Mouse (Mus musculus): ENCODE data around the gene Stard9.

The Stard9 gene

DNA sequence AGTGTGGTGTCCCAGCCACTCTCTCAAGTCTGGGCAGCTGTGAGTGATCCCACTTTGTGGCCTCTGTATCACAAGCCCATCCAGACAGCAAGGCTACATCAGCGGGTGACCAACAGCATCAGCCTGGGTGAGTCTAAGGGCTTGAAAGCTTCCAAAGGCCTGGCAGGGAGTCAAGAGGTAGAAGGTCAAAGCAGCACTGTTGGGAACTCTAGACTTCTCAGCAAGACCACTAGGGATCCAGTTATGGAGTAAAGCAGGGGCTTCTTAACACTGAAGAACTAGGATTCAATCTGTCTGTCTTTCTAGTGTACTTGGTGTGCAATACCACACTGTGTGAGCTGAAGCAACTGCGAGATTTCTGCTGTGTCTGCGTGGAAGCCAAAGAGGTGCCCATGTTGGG lies 84.5 kb downstream of the Stard9 start:
- in situ Hi-C loops (cut with MboI; ENCODE audit: low pct_unique_long_range_greater_than_20kb in 1 of 2, low sequenced_read_pairs in 2 of 2, unreplicated experiment in 1 of 2) = no loop called here

DNA sequence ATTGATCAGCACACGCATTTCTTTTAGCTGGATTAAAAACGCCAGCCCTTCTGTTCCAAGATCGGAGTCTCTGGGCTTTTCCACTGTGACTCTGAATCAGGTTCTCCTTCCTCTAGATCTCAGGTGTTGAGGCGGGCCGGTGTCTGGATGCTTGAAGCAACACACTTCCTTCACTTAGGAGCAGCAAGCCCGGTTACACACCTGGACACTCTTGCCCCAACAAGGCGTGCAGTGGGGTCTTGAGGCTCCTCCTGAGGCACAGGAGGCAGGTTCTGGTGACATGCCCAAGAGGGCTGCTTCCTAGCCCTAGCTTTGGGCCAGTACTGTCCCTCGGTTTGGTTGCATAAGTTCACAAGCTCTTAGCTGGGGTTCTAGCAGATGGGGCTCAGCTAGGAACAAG lies 89.6 kb downstream of the Stard9 start:
- in situ Hi-C loops (cut with MboI; ENCODE audit: low pct_unique_long_range_greater_than_20kb in 1 of 2, low sequenced_read_pairs in 2 of 2, unreplicated experiment in 1 of 2) = no loop called here

DNA sequence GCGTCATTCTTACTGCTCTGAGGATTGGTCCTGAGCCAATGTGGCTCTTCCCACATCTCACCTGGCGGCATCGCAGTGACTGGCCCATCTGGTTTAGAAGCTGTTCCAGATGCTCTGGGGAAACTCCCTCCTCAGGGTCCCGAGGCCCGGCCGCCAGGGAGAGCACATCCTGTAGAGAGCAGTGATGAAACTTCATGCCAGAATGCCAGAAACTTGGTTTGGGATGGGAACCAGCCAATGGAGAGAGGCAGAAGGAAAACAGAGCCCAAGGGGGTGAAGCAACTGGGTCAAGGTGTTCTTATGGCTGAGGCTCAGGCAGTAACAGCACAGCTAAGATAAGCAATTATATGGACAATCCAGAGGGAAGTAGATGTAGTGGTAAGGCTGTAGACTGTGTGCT lies 91.9 kb downstream of the Stard9 start:
- in situ Hi-C loops (cut with MboI; ENCODE audit: low pct_unique_long_range_greater_than_20kb in 1 of 2, low sequenced_read_pairs in 2 of 2, unreplicated experiment in 1 of 2) = no loop called here

DNA sequence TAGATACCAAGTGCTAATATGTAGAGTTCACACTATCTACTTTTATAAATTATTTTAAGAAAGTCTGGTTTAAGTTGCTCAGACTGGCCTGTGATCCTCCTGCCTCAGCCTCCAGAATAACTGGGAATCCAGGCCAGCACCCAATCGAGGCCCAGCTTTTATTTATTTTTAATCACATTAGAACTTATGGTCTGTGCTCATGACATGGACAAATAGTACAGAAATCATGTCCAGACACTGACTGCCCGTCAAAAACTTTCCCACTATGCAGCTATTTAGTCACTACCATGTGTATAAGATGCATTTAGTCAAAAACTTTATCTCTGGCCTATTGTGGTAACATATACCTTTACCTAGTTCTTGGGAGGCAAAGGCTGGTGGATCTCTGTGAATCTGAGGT lies 93.0 kb downstream of the Stard9 start:
- in situ Hi-C loops (cut with MboI; ENCODE audit: low pct_unique_long_range_greater_than_20kb in 1 of 2, low sequenced_read_pairs in 2 of 2, unreplicated experiment in 1 of 2) = no loop called here

DNA sequence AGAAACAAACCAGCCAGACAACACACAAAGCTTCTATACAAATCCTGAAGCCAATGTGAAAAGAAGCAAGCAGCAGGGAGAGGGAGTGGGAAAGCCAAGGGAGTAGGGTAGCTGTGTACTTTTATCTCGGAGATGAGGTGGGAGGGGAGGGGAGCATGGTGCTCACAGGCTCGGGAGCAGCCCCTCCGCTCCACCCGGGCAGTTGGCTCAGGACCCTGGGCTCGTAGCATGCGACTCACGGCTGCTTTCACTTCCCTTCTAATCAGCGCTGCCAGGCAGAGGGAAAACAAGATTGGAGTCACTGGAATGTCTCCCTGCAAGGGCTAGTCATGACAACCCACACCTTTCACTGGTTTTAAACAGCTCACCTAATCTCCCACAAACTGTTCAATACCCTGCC lies 93.6 kb downstream of the Stard9 start:
- in situ Hi-C loops (cut with MboI; ENCODE audit: low pct_unique_long_range_greater_than_20kb in 1 of 2, low sequenced_read_pairs in 2 of 2, unreplicated experiment in 1 of 2) = no loop called here

DNA sequence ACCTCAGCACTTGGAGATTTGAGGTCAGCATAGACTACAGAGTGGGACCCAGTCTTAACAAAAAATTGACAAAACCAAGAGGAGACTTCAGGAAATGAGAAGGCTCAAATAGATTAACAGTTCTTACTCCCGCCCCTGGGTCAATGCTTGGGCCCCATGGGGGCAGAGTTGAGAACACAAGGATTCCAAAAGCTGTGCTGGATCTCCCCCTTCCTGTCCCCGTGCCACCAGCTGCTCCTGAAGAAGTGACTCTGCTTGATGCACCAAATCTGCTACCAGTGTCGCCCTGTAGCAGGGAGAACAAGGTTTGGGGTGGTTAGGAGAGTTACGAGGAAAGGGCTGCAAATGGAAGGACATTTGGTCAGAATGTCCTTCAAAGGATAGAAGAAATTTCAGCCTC lies 94.7 kb downstream of the Stard9 start:
- in situ Hi-C loops (cut with MboI; ENCODE audit: low pct_unique_long_range_greater_than_20kb in 1 of 2, low sequenced_read_pairs in 2 of 2, unreplicated experiment in 1 of 2) = no loop called here

DNA sequence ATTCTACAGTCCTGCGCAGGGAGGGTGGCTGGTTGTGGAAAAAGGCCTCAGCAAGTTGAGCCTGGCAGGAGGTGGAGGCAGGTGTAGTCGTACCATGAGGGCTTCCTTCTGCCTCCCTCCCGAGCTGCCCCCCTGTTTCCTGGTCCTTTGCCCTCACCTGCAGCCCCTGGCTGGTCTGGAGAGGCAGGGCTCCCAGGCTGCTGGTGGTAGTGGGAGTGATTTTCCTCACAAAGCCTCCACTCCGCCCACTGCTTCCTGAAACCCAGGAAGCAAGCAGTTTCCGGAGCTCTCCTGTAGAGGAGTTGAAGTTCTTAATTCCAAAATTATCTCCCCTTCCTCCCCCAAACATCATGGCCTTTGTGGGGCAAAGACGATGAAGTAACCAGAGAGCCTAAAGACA lies 95.3 kb downstream of the Stard9 start:
- in situ Hi-C loops (cut with MboI; ENCODE audit: low pct_unique_long_range_greater_than_20kb in 1 of 2, low sequenced_read_pairs in 2 of 2, unreplicated experiment in 1 of 2) = no loop called here

DNA sequence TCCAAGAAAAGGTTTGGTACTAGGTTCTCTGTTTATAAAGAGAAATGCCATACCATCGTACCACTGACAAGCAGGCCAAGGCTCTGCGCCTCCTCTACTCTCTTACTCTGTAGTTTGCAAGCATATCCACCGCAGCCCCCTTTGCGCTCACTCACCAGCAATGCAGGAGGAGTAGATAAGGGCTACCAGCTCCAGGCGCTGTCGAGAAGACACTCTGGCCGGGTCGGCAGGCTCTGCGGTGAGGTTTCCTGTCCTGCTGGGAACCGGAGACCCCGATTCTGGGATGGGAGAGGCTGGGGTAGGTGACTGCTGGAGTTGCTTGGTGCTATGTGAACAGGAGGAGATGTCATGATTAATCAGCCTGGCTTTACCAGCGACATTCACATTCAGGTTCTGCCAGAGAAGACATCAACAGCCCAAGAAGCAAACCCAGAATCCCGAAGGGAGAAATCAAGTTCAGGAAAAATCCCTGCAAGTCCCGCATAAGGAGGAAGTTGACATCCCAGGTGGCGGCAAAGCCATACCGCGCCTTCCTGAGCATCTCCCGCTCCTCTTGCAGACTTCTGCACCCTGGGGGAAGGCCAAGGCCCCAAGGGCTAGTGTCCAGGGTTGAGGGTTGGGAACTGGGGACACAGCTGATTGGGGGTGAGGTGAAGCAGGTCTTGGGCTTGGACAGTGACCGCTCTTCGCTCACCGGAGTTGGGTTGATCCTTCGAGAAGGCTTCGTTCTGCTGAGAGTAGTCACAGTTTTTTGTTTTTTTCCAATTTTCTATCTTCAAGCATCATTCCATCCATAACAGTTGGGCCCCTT lies 101.1 kb downstream of the Stard9 start:
- in situ Hi-C loops (cut with MboI; ENCODE audit: low pct_unique_long_range_greater_than_20kb in 1 of 2, low sequenced_read_pairs in 2 of 2, unreplicated experiment in 1 of 2) = no loop called here

DNA sequence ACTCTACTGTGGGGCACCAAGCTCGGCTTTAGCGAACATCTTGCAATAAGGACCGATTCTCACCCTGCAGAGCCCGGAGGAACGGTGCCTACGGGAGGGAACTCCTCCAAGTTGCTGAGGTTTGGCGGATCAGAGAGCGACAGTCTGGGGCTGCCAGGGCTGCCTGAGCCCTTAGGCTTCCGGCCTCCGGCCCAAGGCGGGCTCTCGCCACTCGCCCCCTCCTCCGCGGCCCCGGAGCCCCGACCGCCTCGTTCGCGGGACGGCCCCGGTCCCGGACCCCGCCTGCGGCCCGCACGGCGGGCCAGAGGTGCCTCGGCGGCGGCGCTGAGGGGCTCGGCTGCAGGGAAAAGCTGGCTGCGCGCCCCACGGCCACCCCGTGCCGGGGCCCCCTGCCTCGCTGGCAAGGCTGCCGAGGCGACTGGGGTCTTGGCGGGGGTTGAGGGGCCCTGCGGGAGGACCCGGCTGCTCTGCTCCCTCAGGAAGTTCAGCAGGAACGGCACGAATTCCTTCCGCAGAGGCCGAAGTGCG lies 101.8 kb downstream of the Stard9 start:
- in situ Hi-C loops (cut with MboI; ENCODE audit: low pct_unique_long_range_greater_than_20kb in 1 of 2, low sequenced_read_pairs in 2 of 2, unreplicated experiment in 1 of 2) = no loop called here

DNA sequence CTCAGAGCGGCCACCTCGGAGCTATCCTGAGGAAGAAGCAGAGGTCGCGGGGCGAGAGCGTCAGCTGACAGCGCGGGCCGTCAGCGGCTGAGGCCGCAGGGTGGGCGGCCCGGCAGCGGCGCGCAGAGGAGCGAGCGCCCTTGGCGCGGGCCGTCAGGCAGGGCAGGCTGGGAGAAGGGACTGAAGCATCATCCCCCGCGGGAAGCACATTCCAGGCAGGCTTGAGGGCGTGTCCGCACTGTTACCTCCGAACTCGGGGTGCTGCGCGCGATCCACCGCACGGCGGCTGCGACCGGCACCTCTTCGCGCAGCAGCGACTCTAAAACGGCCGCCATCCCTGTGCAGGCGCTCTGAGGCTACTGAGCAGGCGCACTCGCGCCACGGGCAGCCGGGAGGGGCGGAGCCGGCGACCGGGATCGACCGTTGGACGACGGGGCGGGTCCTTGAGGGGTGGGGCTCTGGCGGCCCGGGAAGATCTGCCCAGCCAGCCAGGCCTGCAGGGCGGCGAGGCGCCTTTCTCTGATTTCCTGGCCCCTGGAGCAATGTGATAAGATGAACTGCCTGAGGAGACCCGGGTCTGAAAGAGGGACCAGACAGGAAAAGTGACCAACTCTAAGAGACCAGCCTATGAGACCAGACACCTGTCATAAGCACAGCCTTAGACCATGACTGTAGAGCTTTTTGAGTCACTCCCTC lies 102.4 kb downstream of the Stard9 start:
- in situ Hi-C loops (cut with MboI; ENCODE audit: low pct_unique_long_range_greater_than_20kb in 1 of 2, low sequenced_read_pairs in 2 of 2, unreplicated experiment in 1 of 2) = no loop called here

DNA sequence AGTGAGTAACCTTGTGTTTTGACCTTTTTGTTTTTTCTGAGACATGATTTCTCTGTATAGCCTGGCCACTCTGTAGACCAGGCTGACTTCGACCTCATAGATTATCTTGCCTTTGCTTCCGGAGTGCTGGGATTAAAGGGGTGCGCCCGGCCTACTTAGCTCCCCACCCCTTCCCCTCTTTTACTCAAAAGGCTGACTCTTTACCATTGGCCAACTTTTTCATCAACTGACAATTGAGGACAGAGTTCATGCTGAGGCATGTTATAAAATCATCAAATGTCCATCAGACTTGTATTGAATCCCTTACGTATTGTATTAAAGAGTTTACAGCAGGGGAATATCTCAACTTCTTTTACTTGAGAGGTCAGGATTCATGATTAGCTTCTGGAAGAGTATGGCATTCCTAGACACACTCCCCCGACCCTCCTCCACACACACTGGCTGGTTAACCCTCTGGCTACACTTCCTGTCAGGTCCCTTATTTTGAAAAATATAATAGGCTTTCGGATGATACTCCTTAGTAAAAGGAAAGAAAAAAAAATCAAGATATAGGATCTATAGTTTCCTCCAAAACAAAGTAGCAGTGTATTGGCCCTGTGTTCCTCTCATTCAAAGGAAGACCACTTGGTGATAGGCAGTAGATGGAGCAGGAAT lies 103.1 kb downstream of the Stard9 start:
- in situ Hi-C loops (cut with MboI; ENCODE audit: low pct_unique_long_range_greater_than_20kb in 1 of 2, low sequenced_read_pairs in 2 of 2, unreplicated experiment in 1 of 2) = no loop called here

DNA sequence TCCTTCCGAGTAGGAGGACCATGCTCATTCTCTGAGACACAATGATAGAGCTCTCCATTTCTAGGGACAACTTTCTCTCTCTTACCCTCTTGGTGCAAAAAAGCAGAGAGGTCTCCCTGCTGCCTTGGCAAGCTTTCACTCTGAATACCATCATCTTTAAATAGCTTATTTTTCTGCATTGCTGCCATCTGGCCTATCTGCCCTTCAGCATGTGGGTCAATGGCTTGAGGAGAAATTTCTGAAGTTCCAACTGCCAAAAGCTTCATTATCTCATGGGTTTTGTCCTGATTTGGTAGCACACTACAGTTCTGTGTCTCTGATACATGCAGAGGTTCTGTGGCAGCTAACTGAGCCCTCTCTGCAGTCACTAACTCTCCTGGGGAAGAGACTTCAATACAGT lies 116.6 kb downstream of the Stard9 start:
- in situ Hi-C loops (cut with MboI; ENCODE audit: low pct_unique_long_range_greater_than_20kb in 1 of 2, low sequenced_read_pairs in 2 of 2, unreplicated experiment in 1 of 2) = no loop called here

DNA sequence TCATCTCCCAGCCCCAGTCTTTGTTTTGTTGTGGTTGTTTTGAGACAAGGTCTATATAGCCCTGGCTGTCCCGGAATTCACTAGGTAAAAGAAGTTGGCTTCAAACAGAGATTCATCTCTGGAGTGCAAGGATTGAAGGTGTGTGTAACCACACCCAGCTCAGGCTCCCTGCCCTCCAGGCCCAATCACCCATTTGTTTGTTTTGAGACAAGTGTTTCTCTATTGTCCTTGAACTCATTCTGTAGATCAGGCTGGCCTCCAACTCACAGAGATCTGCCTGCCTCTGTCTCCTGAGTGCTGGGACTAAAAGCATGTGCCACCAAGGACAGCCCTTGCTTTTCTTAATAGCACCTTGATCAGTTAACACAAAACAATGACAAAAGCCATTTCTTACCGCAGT lies 119.1 kb downstream of the Stard9 start:
- in situ Hi-C loops (cut with MboI; ENCODE audit: low pct_unique_long_range_greater_than_20kb in 1 of 2, low sequenced_read_pairs in 2 of 2, unreplicated experiment in 1 of 2) = no loop called here

DNA sequence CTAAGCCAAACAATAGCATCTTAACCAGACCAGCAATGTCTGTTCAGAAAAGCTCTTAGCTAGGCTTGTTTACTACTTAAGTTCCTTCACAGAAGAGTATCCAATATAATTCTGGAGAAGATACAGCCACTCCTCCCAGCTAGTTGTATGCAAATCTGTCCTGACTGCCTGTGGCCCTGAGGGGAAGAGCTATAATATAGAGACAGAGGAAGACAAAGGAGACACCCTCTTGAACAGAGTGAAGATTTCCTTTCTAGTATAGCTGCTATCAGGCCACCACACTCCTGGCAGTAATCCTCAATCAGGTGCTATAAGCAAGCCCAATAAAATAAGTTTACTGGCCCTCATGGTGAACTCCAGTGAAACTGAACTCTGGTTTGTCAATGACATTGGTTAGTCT lies 133.0 kb downstream of the Stard9 start:
- in situ Hi-C loops (cut with MboI; ENCODE audit: low pct_unique_long_range_greater_than_20kb in 1 of 2, low sequenced_read_pairs in 2 of 2, unreplicated experiment in 1 of 2) = no loop called here

DNA sequence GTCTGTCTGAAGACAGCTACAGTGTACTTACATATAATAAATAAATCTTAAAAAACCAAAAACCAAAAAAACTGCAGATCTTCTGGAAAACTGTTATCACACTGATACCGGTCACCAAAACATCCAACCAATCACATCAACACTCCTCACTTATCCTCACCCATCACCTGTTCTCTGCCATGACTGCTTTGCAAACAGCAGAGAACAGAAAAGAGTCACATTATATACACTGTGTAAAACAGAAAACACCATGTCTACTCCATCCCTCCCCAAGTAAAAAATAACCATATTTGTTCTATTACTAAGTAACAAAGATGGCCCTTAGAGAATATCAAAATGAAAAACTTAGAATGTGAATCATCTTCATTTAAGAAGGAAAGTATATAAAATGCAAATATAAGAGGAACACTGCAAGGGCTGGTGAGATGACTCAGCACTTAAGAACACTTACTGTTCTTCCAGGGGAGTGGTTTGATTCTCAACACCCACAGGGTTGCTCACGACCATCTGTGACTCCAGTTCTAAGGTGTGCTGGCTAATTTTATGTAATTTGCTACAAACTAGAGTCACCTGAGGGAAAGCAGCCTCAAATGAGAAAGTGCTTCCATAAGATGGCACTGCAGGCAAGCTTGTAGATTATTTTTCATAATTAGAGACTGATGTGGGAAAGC lies 141.5 kb downstream of the Stard9 start:
- in situ Hi-C loops (cut with MboI; ENCODE audit: low pct_unique_long_range_greater_than_20kb in 1 of 2, low sequenced_read_pairs in 2 of 2, unreplicated experiment in 1 of 2) = no loop called here
